Mouse (Mus musculus) embryonic facial prominence, embryonic 10.5 days (tissue): Measurements from ENCODE around the gene Sh2d6. TPM values are rescaled to one million over a fixed set of nuclear protein-coding genes. Genes with fewer than 3 reads are reported as not detected.

Experiments used
- DNase-seq: peaks from one replicate; pipeline ENCODE4 v3.0.0-alpha.2; 2017; ENCODE audit warnings: low spot score
- H3K27ac ChIP-seq: fragments of 300-500 bp; sonication (generic); replicated peaks from 2 replicates; pipeline ENCODE4 v1.5.1; 2016; ENCODE audit warnings: mild to moderate bottlenecking
- H3K27me3 ChIP-seq: fragments of 300-500 bp; sonication (generic); replicated peaks from 2 replicates; pipeline ENCODE4 v1.6.1; 2016; ENCODE audit warnings: low read depth, mild to moderate bottlenecking; ENCODE audit not compliant: poor library complexity, severe bottlenecking
- H3K36me3 ChIP-seq: fragments of 300-500 bp; sonication (generic); replicated peaks from 2 replicates; pipeline ENCODE4 v1.6.1; 2016; ENCODE audit warnings: mild to moderate bottlenecking, moderate library complexity
- H3K4me1 ChIP-seq: fragments of 300-500 bp; sonication (generic); 2 replicates; pipeline ENCODE4 v1.6.1; 2016
- H3K4me3 ChIP-seq: fragments of 300-500 bp; sonication (generic); 2 replicates; pipeline ENCODE4 v1.5.1; 2016; ENCODE audit warnings: mild to moderate bottlenecking, moderate library complexity
- H3K9me3 ChIP-seq: fragments of 300-500 bp; sonication (generic); 2 replicates; pipeline ENCODE4 v1.6.1; 2016; ENCODE audit warnings: mild to moderate bottlenecking
- WGBS: fragments of 180-500 bp; shearing (Covaris S2); methylation state at CpG from one replicate; pipeline ENCODE4 v1.1.7; 2016; 5-methylcytosine and 5-hydroxymethylcytosine counted together
- polyA plus RNA-seq: library from polyadenylated mRNA; unstranded; fragments of >200 nt; fragmentation: Nextera tagmentation; extraction: Ambion mirVana; gene quantifications from 2 replicates; pipeline ENCODE4 v1.2.1, GENCODE M21; 2016

The Sh2d6 gene
- polyA plus RNA-seq, 1 experiment from 2014 or later = 0.19 TPM

GRCm38 (mm10) chr6:72512386-72513070 lies 9.0 kb downstream of the Sh2d6 start:
- 7% methylated on average over 33 of the region's 33 CpGs for WGBS
- peak; percentile 86 for DNase-seq
- H3K4me1 ChIP-seq = peaks cover 30% of the 10 kb centered on the region
- peak overlapping the region; percentile 98 for H3K27ac ChIP-seq
- H3K36me3 ChIP-seq = no peaks in the 10 kb centered on the region
- no peaks in the 10 kb centered on the region for H3K27me3 ChIP-seq
- H3K4me3 ChIP-seq = peak overlapping the region; percentile 58
- H3K9me3 ChIP-seq = no peaks in the 10 kb centered on the region

- Histone ChIP-seq H3K27me3 (no peaks in the 10 kb centered on the region), H3K36me3 (no peaks in the 10 kb centered on the region), H3K4me3 (no peak overlapping the region), H3K4me1 (peaks cover 30% of the 10 kb centered on the region), H3K27ac (0 out of 2 replicates have a peak overlapping the region, but pooled peaks have one; percentile 24), H3K9me3 (no peaks in the 10 kb centered on the region)
- DNase-seq = no peak
- WGBS = 79% methylated on average over 6 of the region's 6 CpGs
Observed at GRCm38 (mm10) chr6:72510686-72511421, 10.7 kb downstream of the Sh2d6 start.

- no peak for DNase-seq
- Histone ChIP-seq H3K4me3 (no peak overlapping the region), H3K4me1 (peaks cover 30% of the 10 kb centered on the region), H3K36me3 (no peaks in the 10 kb centered on the region), H3K9me3 (no peaks in the 10 kb centered on the region), H3K27ac (peak overlapping the region; percentile 24; the same call in 1 of the 2 replicates), H3K27me3 (no peaks in the 10 kb centered on the region)
- 89% methylated on average over 2 of the region's 2 CpGs for WGBS
Observed at GRCm38 (mm10) chr6:72509872-72510435, 11.6 kb downstream of the Sh2d6 start.

- Histone ChIP-seq H3K36me3 (no peaks in the 10 kb centered on the region), H3K4me1 (peaks cover 30% of the 10 kb centered on the region), H3K27me3 (no peaks in the 10 kb centered on the region), H3K9me3 (no peaks in the 10 kb centered on the region), H3K27ac (peak overlapping the region; percentile 35; the same call in 1 of the 2 replicates), H3K4me3 (no peak overlapping the region)
- no peak for DNase-seq
- 76% methylated on average over 4 of the region's 4 CpGs for WGBS
Observed at GRCm38 (mm10) chr6:72508596-72508995, 12.9 kb downstream of the Sh2d6 start.

GRCm38 (mm10) chr6:72506104-72506503 lies 15.4 kb downstream of the Sh2d6 start:
- Histone ChIP-seq H3K36me3 (no peaks in the 10 kb centered on the region), H3K9me3 (no peaks in the 10 kb centered on the region)

GRCm38 (mm10) chr6:72503939-72504338 lies 17.6 kb downstream of the Sh2d6 start:
- Histone ChIP-seq H3K9me3 (no peaks in the 10 kb centered on the region), H3K27me3 (no peaks in the 10 kb centered on the region), H3K36me3 (no peaks in the 10 kb centered on the region), H3K27ac (no peak overlapping the region), H3K4me1 (peaks cover 8% of the 10 kb centered on the region), H3K4me3 (no peak overlapping the region)
- DNase-seq = no peak
- 91% methylated on average over 2 of the region's 2 CpGs for WGBS

More at GRCm38 (mm10) chr6:72506104-72506503, 15.4 kb downstream of the Sh2d6 start:
- 70% methylated on average over 1 of the region's 1 CpGs for WGBS
- Histone ChIP-seq H3K27me3 (no peaks in the 10 kb centered on the region), H3K4me1 (peaks cover 12% of the 10 kb centered on the region; the same call in 1 of the 2 replicates), H3K4me3 (no peak overlapping the region), H3K27ac (no peak overlapping the region)
- no peak for DNase-seq

- no peak overlapping the region for H3K4me3 ChIP-seq
- no peak overlapping the region for H3K27ac ChIP-seq
- no peaks in the 10 kb centered on the region for H3K36me3 ChIP-seq
- no peak for DNase-seq
- H3K27me3 ChIP-seq = no peaks in the 10 kb centered on the region
- peaks cover 4% of the 10 kb centered on the region; the same call in 1 of the 2 replicates for H3K4me1 ChIP-seq
- no peaks in the 10 kb centered on the region for H3K9me3 ChIP-seq
Observed at GRCm38 (mm10) chr6:72503309-72503708, 18.2 kb downstream of the Sh2d6 start.

GRCm38 (mm10) chr6:72498950-72499349 lies 22.6 kb downstream of the Sh2d6 start:
- Histone ChIP-seq H3K36me3 (no peaks in the 10 kb centered on the region), H3K4me3 (no peak overlapping the region), H3K27me3 (no peaks in the 10 kb centered on the region), H3K9me3 (no peaks in the 10 kb centered on the region), H3K4me1 (peaks cover 8% of the 10 kb centered on the region), H3K27ac (no peak overlapping the region)
- DNase-seq = no peak
- 69% methylated on average over 5 of the region's 5 CpGs for whole genome bisulfite sequencing

GRCm38 (mm10) chr6:72492892-72493291 lies 28.6 kb downstream of the Sh2d6 start:
- Histone ChIP-seq H3K4me3 (no peak overlapping the region), H3K36me3 (no peaks in the 10 kb centered on the region), H3K9me3 (no peaks in the 10 kb centered on the region), H3K4me1 (peaks cover 13% of the 10 kb centered on the region), H3K27ac (no peak overlapping the region), H3K27me3 (no peaks in the 10 kb centered on the region)
- no peak for DNase-seq
- 81% methylated on average over 6 of the region's 6 CpGs for WGBS

- Histone ChIP-seq H3K4me1 (peaks cover 9% of the 10 kb centered on the region), H3K4me3 (no peak overlapping the region), H3K27me3 (no peaks in the 10 kb centered on the region), H3K27ac (no peak overlapping the region), H3K36me3 (no peaks in the 10 kb centered on the region), H3K9me3 (no peaks in the 10 kb centered on the region)
- 86% methylated on average over 3 of the region's 3 CpGs for WGBS
- DNase-seq = no peak
Observed at GRCm38 (mm10) chr6:72491151-72491550, 30.4 kb downstream of the Sh2d6 start.

- Histone ChIP-seq H3K36me3 (no peaks in the 10 kb centered on the region), H3K9me3 (no peaks in the 10 kb centered on the region), H3K4me3 (no peak overlapping the region), H3K27me3 (no peaks in the 10 kb centered on the region), H3K27ac (no peak overlapping the region), H3K4me1 (peaks cover 9% of the 10 kb centered on the region)
- DNase-seq = no peak
Observed at GRCm38 (mm10) chr6:72489534-72489933, 32.0 kb downstream of the Sh2d6 start.

- H3K27me3 ChIP-seq = no peaks in the 10 kb centered on the region
- H3K9me3 ChIP-seq = no peaks in the 10 kb centered on the region
- no peaks in the 10 kb centered on the region for H3K36me3 ChIP-seq
- 67% methylated on average over 3 of the region's 3 CpGs for WGBS
- H3K4me1 ChIP-seq = peaks cover 9% of the 10 kb centered on the region
- DNase-seq = no peak
- no peak overlapping the region for H3K27ac ChIP-seq
- H3K4me3 ChIP-seq = no peak overlapping the region
Observed at GRCm38 (mm10) chr6:72488850-72489249, 32.7 kb downstream of the Sh2d6 start.

GRCm38 (mm10) chr6:72487282-72487681 lies 34.2 kb downstream of the Sh2d6 start:
- Histone ChIP-seq H3K27ac (no peak overlapping the region), H3K4me1 (0 out of 2 replicates have a peak, but pooled peaks cover 3% of the 10 kb centered on the region), H3K27me3 (no peaks in the 10 kb centered on the region), H3K4me3 (no peak overlapping the region), H3K36me3 (no peaks in the 10 kb centered on the region), H3K9me3 (no peaks in the 10 kb centered on the region)
- DNase-seq = no peak
- 65% methylated on average over 3 of the region's 3 CpGs for WGBS
